Mouse (Mus musculus) hindbrain, embryonic 12.5 days (tissue): ENCODE data around the gene Ctnnb1. TPM values are rescaled to one million over a fixed set of nuclear protein-coding genes. Genes with fewer than 3 reads are reported as not detected.
"Not testable (repeated sequence)": the region's sequence is repeated elsewhere in the genome, so short reads cannot be mapped to it uniquely, and the experiment has no call there.

Experiments
- ATAC-seq: fragments of 200-750 bp; cut with Nextera tagmentation; 2 replicates; pipeline ENCODE4 v1.8.0; 2017; ENCODE audit warnings: moderate TSS enrichment; ENCODE audit not compliant: low FRiP score
- H3K27ac ChIP-seq: fragments of 300-500 bp; sonication (generic); 2 replicates; pipeline ENCODE4 v1.5.1; 2016; ENCODE audit warnings: mild to moderate bottlenecking
- H3K27me3 ChIP-seq: fragments of 300-500 bp; sonication (generic); 2 replicates; pipeline ENCODE4 v1.6.1; 2016; ENCODE audit warnings: mild to moderate bottlenecking
- H3K36me3 ChIP-seq: fragments of 300-500 bp; sonication (generic); 2 replicates; pipeline ENCODE4 v1.6.1; 2016; ENCODE audit warnings: mild to moderate bottlenecking
- H3K4me1 ChIP-seq: fragments of 300-500 bp; sonication (generic); 2 replicates; pipeline ENCODE4 v1.6.1; 2016
- H3K4me2 ChIP-seq: fragments of 300-500 bp; sonication (generic); replicated peaks from 2 replicates; pipeline ENCODE4 v1.6.1; 2016; ENCODE audit warnings: mild to moderate bottlenecking
- H3K4me3 ChIP-seq: fragments of 300-500 bp; sonication (generic); 2 replicates; pipeline ENCODE4 v1.5.1; 2016; ENCODE audit warnings: mild to moderate bottlenecking
- H3K9ac ChIP-seq: fragments of 300-500 bp; sonication (generic); 2 replicates; pipeline ENCODE4 v1.6.1; 2016; ENCODE audit warnings: mild to moderate bottlenecking, moderate library complexity
- H3K9me3 ChIP-seq: fragments of 300-500 bp; sonication (generic); replicated peaks from 2 replicates; pipeline ENCODE4 v1.6.1; 2016; ENCODE audit warnings: mild to moderate bottlenecking
- WGBS: fragments of 180-500 bp; shearing (Covaris S2); methylation state at CpG from one replicate; pipeline ENCODE4 v1.1.7; 2016; 5-methylcytosine and 5-hydroxymethylcytosine counted together
- polyA plus RNA-seq: library from polyadenylated mRNA; unstranded; fragments of >200 nt; fragmentation: Nextera tagmentation; extraction: Ambion mirVana; gene quantifications from 2 replicates; pipeline ENCODE4 v1.2.1, GENCODE M21; 2016

The Ctnnb1 gene
- polyA plus RNA-seq, 1 experiment from 2014 or later: 677 TPM

GRCm38 (mm10) chr9:120902562-120902961 is 26.5 kb upstream of the Ctnnb1 start:
- no peak overlapping the region for H3K4me3 ChIP-seq
- no peaks in the 10 kb centered on the region for H3K9me3 ChIP-seq
- WGBS: 85% methylated on average over 8 of the region's 8 CpGs
- no peak for ATAC-seq
- H3K36me3 ChIP-seq: no peaks in the 10 kb centered on the region
- H3K27ac ChIP-seq: no peak overlapping the region
- no peaks in the 10 kb centered on the region for H3K4me1 ChIP-seq
- H3K27me3 ChIP-seq: no peaks in the 10 kb centered on the region
- no peak overlapping the region for H3K4me2 ChIP-seq
- H3K9ac ChIP-seq: no peak overlapping the region

- WGBS: 89% methylated on average over 6 of the region's 6 CpGs
- Histone ChIP-seq H3K4me2 (no peak overlapping the region), H3K27ac (no peak overlapping the region), H3K27me3 (no peaks in the 10 kb centered on the region), H3K9ac (no peak overlapping the region), H3K9me3 (no peaks in the 10 kb centered on the region), H3K4me1 (no peaks in the 10 kb centered on the region), H3K4me3 (no peak overlapping the region), H3K36me3 (no peaks in the 10 kb centered on the region)
- ATAC-seq: no peak
Observed at GRCm38 (mm10) chr9:120908461-120908860, 20.6 kb upstream of the Ctnnb1 start.

- Histone ChIP-seq H3K27me3 (no peaks in the 10 kb centered on the region), H3K9me3 (no peaks in the 10 kb centered on the region), H3K36me3 (no peaks in the 10 kb centered on the region), H3K4me2 (no peak overlapping the region), H3K9ac (no peak overlapping the region), H3K27ac (no peak overlapping the region), H3K4me1 (no peaks in the 10 kb centered on the region), H3K4me3 (no peak overlapping the region)
- no peak for ATAC-seq
- WGBS: 85% methylated on average over 13 of the region's 13 CpGs
Observed at GRCm38 (mm10) chr9:120913152-120913551, 15.9 kb upstream of the Ctnnb1 start.

- no peaks in the 10 kb centered on the region for H3K36me3 ChIP-seq
- no peak overlapping the region for H3K27ac ChIP-seq
- no peak overlapping the region for H3K9ac ChIP-seq
- no peaks in the 10 kb centered on the region for H3K9me3 ChIP-seq
- no peak overlapping the region for H3K4me2 ChIP-seq
- 93% methylated on average over 4 of the region's 4 CpGs for WGBS
- no peak for ATAC-seq
- H3K4me3 ChIP-seq: no peak overlapping the region
- 0 out of 2 replicates have a peak, but pooled peaks cover 4% of the 10 kb centered on the region for H3K4me1 ChIP-seq
- H3K27me3 ChIP-seq: no peaks in the 10 kb centered on the region
Observed at GRCm38 (mm10) chr9:120914429-120914828, 14.6 kb upstream of the Ctnnb1 start.

- no peaks in the 10 kb centered on the region for H3K36me3 ChIP-seq
- no peaks in the 10 kb centered on the region for H3K27me3 ChIP-seq
- H3K4me2 ChIP-seq: no peak overlapping the region
- no peak overlapping the region for H3K27ac ChIP-seq
- no peak for ATAC-seq
- WGBS: 87% methylated on average over 14 of the region's 14 CpGs
- H3K4me3 ChIP-seq: no peak overlapping the region
- H3K4me1 ChIP-seq: 0 out of 2 replicates have a peak, but pooled peaks cover 4% of the 10 kb centered on the region
- no peaks in the 10 kb centered on the region for H3K9me3 ChIP-seq
- H3K9ac ChIP-seq: no peak overlapping the region
Observed at GRCm38 (mm10) chr9:120914877-120915459, 14.0 kb upstream of the Ctnnb1 start.

- 100% methylated on average over 2 of the region's 2 CpGs for WGBS
- H3K9ac ChIP-seq, H3K36me3 ChIP-seq, H3K4me3 ChIP-seq, H3K4me1 ChIP-seq, ATAC-seq, H3K27me3 ChIP-seq, H3K9me3 ChIP-seq, H3K27ac ChIP-seq, H3K4me2 ChIP-seq: not testable (repeated sequence)
Observed at GRCm38 (mm10) chr9:120917619-120918018, 11.4 kb upstream of the Ctnnb1 start.

- Histone ChIP-seq H3K9ac (no peak overlapping the region), H3K4me2 (no peak overlapping the region), H3K27ac (no peak overlapping the region), H3K27me3 (no peaks in the 10 kb centered on the region), H3K4me1 (0 out of 2 replicates have a peak, but pooled peaks cover 4% of the 10 kb centered on the region), H3K4me3 (no peak overlapping the region), H3K9me3 (no peaks in the 10 kb centered on the region), H3K36me3 (no peaks in the 10 kb centered on the region)
- ATAC-seq: no peak
- 82% methylated on average over 5 of the region's 5 CpGs for WGBS
Observed at GRCm38 (mm10) chr9:120918211-120918610, 10.8 kb upstream of the Ctnnb1 start.

GRCm38 (mm10) chr9:120918642-120919041 is 10.4 kb upstream of the Ctnnb1 start:
- no peak overlapping the region for H3K27ac ChIP-seq
- H3K4me2 ChIP-seq: no peak overlapping the region
- 46% methylated on average over 6 of the region's 6 CpGs for WGBS
- no peaks in the 10 kb centered on the region for H3K27me3 ChIP-seq
- H3K4me3 ChIP-seq: no peak overlapping the region
- ATAC-seq: no peak
- no peak overlapping the region for H3K9ac ChIP-seq
- 0 out of 2 replicates have a peak, but pooled peaks cover 4% of the 10 kb centered on the region for H3K4me1 ChIP-seq
- no peaks in the 10 kb centered on the region for H3K9me3 ChIP-seq
- H3K36me3 ChIP-seq: no peaks in the 10 kb centered on the region

GRCm38 (mm10) chr9:120919130-120919529 is 9.9 kb upstream of the Ctnnb1 start:
- 76% methylated on average over 5 of the region's 5 CpGs for WGBS
- H3K9ac ChIP-seq: no peak overlapping the region
- ATAC-seq: no peak
- no peak overlapping the region for H3K27ac ChIP-seq
- H3K4me2 ChIP-seq: no peak overlapping the region
- H3K36me3 ChIP-seq: no peaks in the 10 kb centered on the region
- H3K4me3 ChIP-seq: no peak overlapping the region
- H3K27me3 ChIP-seq: no peaks in the 10 kb centered on the region
- no peaks in the 10 kb centered on the region for H3K9me3 ChIP-seq
- 0 out of 2 replicates have a peak, but pooled peaks cover 4% of the 10 kb centered on the region for H3K4me1 ChIP-seq

GRCm38 (mm10) chr9:120926126-120926525 is 2.9 kb upstream of the Ctnnb1 start:
- Histone ChIP-seq H3K36me3 (no peaks in the 10 kb centered on the region), H3K4me3 (no peak overlapping the region), H3K4me2 (no peak overlapping the region), H3K27ac (no peak overlapping the region), H3K4me1 (no peaks in the 10 kb centered on the region), H3K9ac (no peak overlapping the region), H3K9me3 (no peaks in the 10 kb centered on the region), H3K27me3 (no peaks in the 10 kb centered on the region)
- 84% methylated on average over 1 of the region's 1 CpGs for WGBS
- no peak for ATAC-seq

- H3K4me2 ChIP-seq: no peak overlapping the region
- ATAC-seq: no peak
- no peaks in the 10 kb centered on the region for H3K36me3 ChIP-seq
- H3K4me3 ChIP-seq: no peak overlapping the region
- no peaks in the 10 kb centered on the region for H3K4me1 ChIP-seq
- no peaks in the 10 kb centered on the region for H3K27me3 ChIP-seq
- H3K9ac ChIP-seq: no peak overlapping the region
- 24% methylated on average over 9 of the region's 9 CpGs for WGBS
- H3K9me3 ChIP-seq: no peaks in the 10 kb centered on the region
- H3K27ac ChIP-seq: no peak overlapping the region
Observed at GRCm38 (mm10) chr9:120926939-120927606, 1.9 kb upstream of the Ctnnb1 start.

GRCm38 (mm10) chr9:120930021-120930420 is 1.0 kb downstream of the Ctnnb1 start:
- no peak overlapping the region; the same call in 1 of the 2 replicates for H3K9ac ChIP-seq
- no peak overlapping the region for H3K4me3 ChIP-seq
- no peak overlapping the region for H3K4me2 ChIP-seq
- no peaks in the 10 kb centered on the region for H3K36me3 ChIP-seq
- 89% methylated on average over 12 of the region's 12 CpGs for WGBS
- H3K4me1 ChIP-seq: peaks cover 9% of the 10 kb centered on the region
- no peaks in the 10 kb centered on the region for H3K9me3 ChIP-seq
- H3K27ac ChIP-seq: no peak overlapping the region
- H3K27me3 ChIP-seq: no peaks in the 10 kb centered on the region
- no peak for ATAC-seq

- Histone ChIP-seq H3K27ac (no peak overlapping the region), H3K9me3 (no peaks in the 10 kb centered on the region), H3K4me2 (no peak overlapping the region), H3K9ac (no peak overlapping the region), H3K27me3 (no peaks in the 10 kb centered on the region), H3K36me3 (no peaks in the 10 kb centered on the region), H3K4me1 (peaks cover 17% of the 10 kb centered on the region), H3K4me3 (no peak overlapping the region)
- 72% methylated on average over 8 of the region's 8 CpGs for WGBS
- ATAC-seq: no peak
Observed at GRCm38 (mm10) chr9:120930811-120931210, 1.8 kb downstream of the Ctnnb1 start.
